Mouse (Mus musculus) forebrain, postnatal 0 days (tissue): ENCODE measurements at regions not wholly inside any gene's neighbourhood (a gene's known extent, or its start where the extent isn't known, plus 50 kb on each side); places are given as distances from the start of the nearest gene placed in this dataset.

Source experiments
- ATAC-seq: fragments of 200-750 bp; cut with Nextera tagmentation; 2 replicates; pipeline ENCODE4 v1.8.0; 2017; ENCODE audit warnings: mild to moderate bottlenecking, moderate library complexity
- DNase-seq: peaks from one replicate; pipeline ENCODE4 v3.0.0-alpha.2; 2015
- H3K27ac ChIP-seq: fragments of 300-500 bp; sonication (generic); 2 replicates; pipeline ENCODE4 v1.5.1; 2014; ENCODE audit warnings: low read depth, mild to moderate bottlenecking, antibody characterized with exemption, low read length, moderate library complexity, mixed read lengths
- H3K27me3 ChIP-seq: fragments of 300-500 bp; sonication (generic); 2 replicates; pipeline ENCODE4 v1.6.1; 2014; ENCODE audit warnings: mild to moderate bottlenecking, low read length, mixed read lengths; ENCODE audit not compliant: insufficient read depth
- H3K36me3 ChIP-seq: fragments of 300-500 bp; sonication (generic); 2 replicates; pipeline ENCODE4 v1.6.1; 2014; ENCODE audit warnings: mild to moderate bottlenecking, moderate library complexity; ENCODE audit not compliant: insufficient read depth
- H3K4me1 ChIP-seq: fragments of 300-500 bp; sonication (generic); 2 replicates; pipeline ENCODE4 v1.6.1; 2014; ENCODE audit warnings: antibody characterized with exemption; ENCODE audit not compliant: insufficient read depth
- H3K4me2 ChIP-seq: fragments of 300-500 bp; sonication (generic); 2 replicates; pipeline ENCODE4 v1.6.1; 2014; ENCODE audit warnings: low read depth, mild to moderate bottlenecking, moderate library complexity
- H3K4me3 ChIP-seq: fragments of 300-500 bp; sonication (generic); 2 replicates; pipeline ENCODE4 v1.5.1; 2014; ENCODE audit warnings: low read depth, low read length, mixed read lengths
- H3K9ac ChIP-seq: fragments of 300-500 bp; sonication (generic); 2 replicates; pipeline ENCODE4 v1.6.1; 2014; ENCODE audit warnings: mild to moderate bottlenecking
- H3K9me3 ChIP-seq: fragments of 300-500 bp; sonication (generic); 2 replicates; pipeline ENCODE4 v1.6.1; 2016; ENCODE audit warnings: low read length
- CTCF ChIP-seq: sonication (generic); IDR thresholded peaks from 2 replicates; pipeline ENCODE4 v1.5.1; 2016; ENCODE audit warnings: antibody characterized with exemption, control low read depth, low read depth
- WGBS: fragments of 180-500 bp; shearing (Covaris S2); extraction: QIAGEN DNeasy Blood & Tissue Kit; methylation state at CpG from one replicate; pipeline ENCODE4 v1.1.7; 2014; 5-methylcytosine and 5-hydroxymethylcytosine counted together

DNA sequence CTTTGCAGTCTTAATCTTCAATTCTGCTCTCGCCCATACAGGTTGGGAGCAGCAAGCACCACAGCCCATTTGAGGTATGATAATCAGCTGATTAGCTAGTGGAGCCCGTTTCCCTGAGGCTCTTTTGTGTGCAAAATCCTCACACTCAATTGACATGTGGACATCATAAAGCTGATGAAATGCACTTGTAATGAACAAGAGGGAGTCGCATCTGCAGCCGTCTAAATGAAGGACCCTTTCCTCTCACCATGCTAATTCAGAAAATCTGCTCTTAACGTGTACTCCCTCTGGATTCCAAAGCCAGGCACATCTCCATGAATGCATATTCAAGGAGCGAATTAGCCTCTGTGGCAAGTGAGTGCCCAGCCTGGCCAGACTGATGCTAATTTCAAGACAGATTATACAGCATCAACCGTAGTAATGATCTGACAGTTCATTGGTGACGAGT, 219.0 kb upstream of the Atp5g3 start:
- Histone ChIP-seq H3K4me3 (0 out of 2 replicates have a peak overlapping the region, but pooled peaks have one; percentile 2), H3K4me1 (peaks cover 11% of the 10 kb centered on the region), H3K9me3 (no peaks in the 10 kb centered on the region), H3K27me3 (no peaks in the 10 kb centered on the region), H3K9ac (no peak overlapping the region), H3K27ac (no peak overlapping the region), H3K36me3 (no peaks in the 10 kb centered on the region), H3K4me2 (peak overlapping the region; percentile 58)
- no peak for ATAC-seq
- no peak for TF ChIP-seq CTCF
- no peak for DNase-seq
- 5% methylated on average over 8 of the region's 8 CpGs for WGBS

DNA sequence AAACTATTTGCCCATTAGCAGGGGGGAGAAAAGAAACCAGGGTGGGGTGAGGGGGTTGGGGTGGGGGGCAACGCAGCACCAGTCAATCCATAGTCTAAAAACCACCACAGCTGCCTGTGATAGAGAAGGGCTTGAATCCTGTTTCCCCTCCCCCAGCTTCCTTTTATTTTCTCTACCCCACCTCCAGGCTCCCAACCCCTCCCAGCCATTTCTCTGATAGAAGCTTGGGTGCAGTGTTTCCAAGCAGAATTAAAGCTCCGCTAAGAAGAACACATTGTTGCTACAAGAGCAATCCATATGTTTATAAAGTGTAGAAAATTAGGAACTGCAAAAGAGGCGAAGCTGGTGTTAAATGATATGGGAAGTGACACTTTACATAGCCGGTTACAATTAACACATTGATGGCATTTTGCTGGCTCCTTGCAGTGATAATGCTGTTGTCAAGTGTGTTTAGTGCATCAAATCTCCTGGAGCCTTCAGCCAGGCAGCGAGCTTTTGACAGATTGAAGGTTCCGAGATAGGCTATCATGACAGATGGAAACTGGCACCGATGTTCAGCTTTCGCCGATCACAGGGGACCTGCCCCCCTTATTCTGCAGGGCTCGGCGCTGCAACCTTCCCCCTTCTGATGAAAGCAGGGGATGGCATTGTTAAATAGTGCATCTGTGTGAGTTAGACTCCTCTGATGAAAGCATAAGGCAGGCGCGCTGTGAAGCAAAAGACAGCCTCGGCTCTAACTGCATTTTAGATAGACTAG, 217.8 kb upstream of the Atp5g3 start:
- Histone ChIP-seq H3K9ac (peak overlapping the region; percentile 34), H3K27me3 (no peaks in the 10 kb centered on the region), H3K36me3 (no peaks in the 10 kb centered on the region), H3K27ac (peak overlapping the region; percentile 67), H3K4me2 (peak overlapping the region; percentile 58), H3K4me3 (peak overlapping the region; percentile 26), H3K9me3 (no peaks in the 10 kb centered on the region), H3K4me1 (peaks cover 11% of the 10 kb centered on the region)
- ATAC-seq (peak; percentile 90), DNase-seq (peak; percentile 74)
- no peak; the same call in 1 of the 2 replicates for TF ChIP-seq CTCF
- under 1% methylated on average over 14 of the region's 14 CpGs for WGBS

GRCm38 (mm10) chr2:74127136-74127535, 216.0 kb upstream of the Atp5g3 start:
- Histone ChIP-seq H3K4me2 (no peak overlapping the region), H3K36me3 (no peaks in the 10 kb centered on the region), H3K27me3 (no peaks in the 10 kb centered on the region), H3K9me3 (no peaks in the 10 kb centered on the region), H3K9ac (no peak overlapping the region), H3K27ac (no peak overlapping the region), H3K4me1 (peaks cover 11% of the 10 kb centered on the region), H3K4me3 (no peak overlapping the region)
- DNase-seq (no peak), ATAC-seq (no peak)
- no peak for TF ChIP-seq CTCF
- 93% methylated on average over 4 of the region's 4 CpGs for WGBS

- no peak overlapping the region for H3K4me2 ChIP-seq
- ATAC-seq: no peak
- TF ChIP-seq CTCF: no peak
- H3K36me3 ChIP-seq: no peaks in the 10 kb centered on the region
- H3K4me3 ChIP-seq: no peak overlapping the region
- no peak overlapping the region for H3K27ac ChIP-seq
- WGBS: 57% methylated on average over 2 of the region's 2 CpGs
- no peak for DNase-seq
- H3K27me3 ChIP-seq: no peaks in the 10 kb centered on the region
- H3K9ac ChIP-seq: no peak overlapping the region
- H3K9me3 ChIP-seq: no peaks in the 10 kb centered on the region
- H3K4me1 ChIP-seq: no peaks in the 10 kb centered on the region; the same call in 1 of the 2 replicates
Measured at GRCm38 (mm10) chr2:74124252-74124651, 213.1 kb upstream of the Atp5g3 start.

- H3K9ac ChIP-seq: no peak overlapping the region
- no peak overlapping the region for H3K4me2 ChIP-seq
- WGBS: 17% methylated on average over 6 of the region's 6 CpGs
- H3K4me3 ChIP-seq: no peak overlapping the region
- H3K9me3 ChIP-seq: no peaks in the 10 kb centered on the region
- no peaks in the 10 kb centered on the region for H3K36me3 ChIP-seq
- H3K27me3 ChIP-seq: no peaks in the 10 kb centered on the region
- ATAC-seq: no peak
- TF ChIP-seq CTCF: no peak
- H3K4me1 ChIP-seq: no peaks in the 10 kb centered on the region; the same call in 1 of the 2 replicates
- H3K27ac ChIP-seq: no peak overlapping the region
- no peak for DNase-seq
Measured at GRCm38 (mm10) chr2:74123360-74124074, 212.4 kb upstream of the Atp5g3 start.

GRCm38 (mm10) chr2:74122937-74123336, 211.8 kb upstream of the Atp5g3 start:
- Histone ChIP-seq H3K4me3 (no peak overlapping the region), H3K4me1 (no peaks in the 10 kb centered on the region), H3K9ac (no peak overlapping the region), H3K4me2 (no peak overlapping the region), H3K36me3 (no peaks in the 10 kb centered on the region), H3K9me3 (no peaks in the 10 kb centered on the region), H3K27me3 (no peaks in the 10 kb centered on the region), H3K27ac (no peak overlapping the region)
- no peak for TF ChIP-seq CTCF
- 48% methylated on average over 2 of the region's 2 CpGs for WGBS
- ATAC-seq (no peak), DNase-seq (no peak)

DNA sequence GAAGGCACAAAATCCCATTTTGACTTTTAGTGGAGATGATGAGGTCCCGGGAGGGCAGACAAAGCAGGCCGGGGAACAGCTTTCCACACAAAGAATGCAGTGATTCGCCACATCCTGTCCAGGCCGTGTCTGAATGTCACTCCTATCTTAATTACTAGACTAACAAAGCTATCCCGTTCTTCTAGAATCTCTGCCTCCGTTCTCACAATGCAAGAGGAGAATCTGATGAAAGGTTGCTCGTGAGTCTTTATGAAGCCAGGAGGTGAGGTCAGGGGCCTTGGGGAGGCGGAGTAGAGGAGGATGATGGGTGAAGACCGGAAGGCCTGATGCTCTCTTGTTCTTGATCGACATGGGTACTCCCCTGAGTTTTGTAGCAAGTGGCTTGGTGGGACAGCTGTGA, 208.9 kb upstream of the Atp5g3 start:
- WGBS: 47% methylated on average over 10 of the region's 10 CpGs
- Histone ChIP-seq H3K9ac (no peak overlapping the region), H3K4me3 (no peak overlapping the region)

More for the DNA sequence above, 208.9 kb upstream of the Atp5g3 start:
- Histone ChIP-seq H3K27me3 (no peaks in the 10 kb centered on the region), H3K36me3 (no peaks in the 10 kb centered on the region), H3K27ac (peak overlapping the region; percentile 64), H3K4me1 (no peaks in the 10 kb centered on the region), H3K9me3 (no peaks in the 10 kb centered on the region), H3K4me2 (no peak overlapping the region)
- DNase-seq (no peak), ATAC-seq (peak; percentile 20; the same call in 1 of the 2 replicates)
- TF ChIP-seq CTCF: no peak
